Mouse (Mus musculus) natural killer cell, adult 2 months (primary cell): Measurements from ENCODE around the gene Hnrnpl.

Experiments used
- DNase-seq, 2 experiments: peaks; one replicate each; pipeline ENCODE4 v3.0.0; 2022; ENCODE audit warnings: low spot score in 2 of 2

Hnrnpl gene

DNA sequence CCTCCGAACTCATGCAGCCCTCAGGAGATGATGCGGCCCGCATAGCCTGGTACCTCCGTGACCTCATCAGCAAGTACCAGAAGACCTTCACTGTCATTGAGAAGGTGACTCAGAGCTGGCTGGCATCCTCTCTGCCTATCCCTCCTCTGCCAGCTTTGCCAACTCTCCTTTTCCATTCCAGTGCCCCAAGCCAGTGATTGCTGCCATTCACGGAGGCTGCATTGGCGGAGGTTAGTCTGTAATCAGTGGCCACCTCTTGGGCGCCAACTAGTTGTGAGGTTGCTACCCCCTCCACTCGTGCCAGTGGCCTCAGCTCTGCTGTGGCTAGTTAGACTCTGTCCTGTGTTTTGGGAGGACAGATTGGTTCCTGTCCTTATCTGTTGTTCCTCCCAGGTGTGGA lies 21.5 kb downstream of the Hnrnpl start:
- no peak for DNase-seq

DNA sequence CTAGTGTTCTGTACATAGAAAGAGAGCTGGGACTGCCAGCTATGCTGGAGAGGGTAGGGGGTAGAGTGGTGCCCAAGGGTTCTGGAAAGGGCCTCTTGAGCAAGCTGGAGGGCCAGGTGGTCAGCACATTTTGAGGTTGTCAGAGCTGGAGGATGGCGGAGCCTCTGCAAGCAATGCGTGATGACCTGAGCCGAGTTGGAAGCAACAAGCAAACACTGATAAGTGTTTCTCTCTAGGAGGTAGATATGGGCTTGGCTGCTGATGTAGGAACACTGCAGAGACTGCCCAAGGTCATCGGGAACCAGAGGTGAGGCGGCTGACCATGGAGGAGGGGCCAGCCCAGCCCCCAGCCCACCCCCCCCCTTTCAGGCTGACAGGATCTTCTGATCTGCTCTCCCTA lies 22.6 kb downstream of the Hnrnpl start:
- no peak for DNase-seq

DNA sequence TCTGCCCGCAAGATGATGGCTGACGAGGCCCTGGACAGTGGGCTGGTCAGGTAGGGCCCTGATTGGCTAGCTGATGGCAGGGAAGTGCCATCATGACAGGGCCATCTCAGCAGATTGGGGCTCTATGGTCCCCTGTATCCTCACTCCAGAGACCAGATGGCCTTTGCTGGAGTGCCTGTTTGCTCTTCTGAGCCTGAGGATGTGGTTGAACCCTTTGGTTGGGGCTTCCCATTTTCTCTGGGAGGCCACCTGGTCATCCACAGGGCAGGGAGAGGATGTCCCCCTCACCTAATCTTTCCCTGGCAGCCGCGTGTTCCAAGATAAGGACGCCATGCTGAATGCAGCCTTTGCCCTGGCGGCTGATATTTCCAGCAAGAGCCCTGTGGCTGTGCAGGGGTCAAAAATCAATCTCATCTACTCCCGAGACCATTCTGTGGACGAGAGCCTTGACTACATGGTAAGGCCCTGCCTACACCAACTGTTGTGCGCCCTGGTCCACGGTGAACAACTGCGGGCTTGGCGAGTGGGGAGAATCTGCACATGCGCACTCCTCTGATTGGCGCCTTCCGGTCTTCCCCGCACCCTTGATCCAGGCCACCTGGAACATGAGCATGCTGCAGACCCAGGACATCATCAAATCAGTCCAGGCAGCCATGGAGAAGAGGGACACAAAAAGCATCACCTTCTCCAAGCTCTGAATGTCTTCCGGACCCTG lies 23.2 kb downstream of the Hnrnpl start:
- no peak for DNase-seq

DNA sequence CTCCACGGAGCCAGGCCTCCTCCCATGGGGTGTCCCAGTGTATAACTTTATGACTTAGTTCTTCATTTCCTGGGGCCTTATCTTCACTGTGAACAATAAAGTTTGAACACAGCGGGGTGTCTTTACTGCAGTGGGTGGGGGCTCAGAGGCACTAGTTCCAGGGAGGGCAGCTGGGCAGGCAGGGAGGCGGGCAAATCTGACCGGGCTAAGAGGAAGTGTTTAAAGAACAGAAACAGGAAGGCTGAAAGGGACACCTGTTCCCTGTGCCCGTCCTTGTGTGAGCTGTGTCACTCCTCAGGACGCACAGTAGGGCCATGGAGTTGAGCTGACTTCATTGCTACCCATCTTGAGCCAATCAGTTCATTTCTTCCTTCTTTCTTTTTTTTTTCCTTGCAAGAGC lies 23.8 kb downstream of the Hnrnpl start:
- DNase-seq: no peak

DNA sequence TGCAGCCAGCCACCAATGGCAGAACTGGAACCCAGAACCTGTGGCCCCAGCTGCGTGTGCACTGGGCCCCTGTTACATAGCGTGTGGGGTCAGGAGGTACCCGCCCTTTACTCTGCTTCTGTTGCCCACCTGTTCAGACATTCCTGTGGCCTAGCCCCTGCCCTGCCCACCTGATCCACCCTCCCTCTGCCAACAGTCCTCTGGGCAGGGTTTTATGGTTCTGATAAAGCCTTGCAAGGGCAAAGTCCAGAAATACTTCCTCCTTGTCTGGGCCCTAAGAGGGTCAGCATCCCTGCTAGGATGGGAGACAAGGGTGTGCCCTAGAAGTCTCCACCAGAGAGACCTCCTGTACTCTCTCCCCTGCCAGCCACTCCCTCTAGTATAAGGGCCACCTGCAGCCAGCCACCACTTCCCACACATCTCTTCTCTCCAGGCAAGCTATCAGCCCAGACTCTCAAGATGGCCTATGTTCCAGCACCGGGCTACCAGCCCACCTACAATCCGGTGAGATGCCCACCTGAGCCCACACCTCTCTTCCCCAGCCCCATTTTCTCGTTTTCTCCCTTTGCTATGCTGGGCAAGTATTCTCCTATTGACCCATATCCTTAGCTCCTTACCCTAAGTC lies 25.5 kb downstream of the Hnrnpl start, which contains the start of gene Lgals4:
Gene Lgals4, plus strand, starts transcription at position 132 of the 625 bp plus-strand sequence.
- no peak for DNase-seq

DNA sequence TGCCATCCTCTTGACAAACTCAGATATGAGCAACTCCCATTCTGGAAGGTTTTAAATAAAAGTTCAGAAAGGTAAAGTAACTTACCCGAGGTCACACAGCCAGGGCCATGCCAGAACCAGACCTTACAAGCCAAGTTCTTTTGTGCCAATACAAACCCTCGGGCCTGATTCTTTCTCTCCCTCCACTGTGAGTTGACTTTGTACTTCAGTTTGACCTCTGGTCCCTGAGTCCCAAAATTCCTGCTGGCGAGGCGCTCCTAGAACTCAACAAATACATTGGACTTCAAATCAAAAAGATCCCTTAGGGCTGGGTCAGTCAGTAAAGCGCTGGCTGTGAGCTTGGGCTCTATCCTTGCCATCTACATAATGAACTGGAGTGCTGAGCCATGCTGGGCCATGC lies 28.6 kb downstream of the Hnrnpl start:
- DNase-seq: no peak

DNA sequence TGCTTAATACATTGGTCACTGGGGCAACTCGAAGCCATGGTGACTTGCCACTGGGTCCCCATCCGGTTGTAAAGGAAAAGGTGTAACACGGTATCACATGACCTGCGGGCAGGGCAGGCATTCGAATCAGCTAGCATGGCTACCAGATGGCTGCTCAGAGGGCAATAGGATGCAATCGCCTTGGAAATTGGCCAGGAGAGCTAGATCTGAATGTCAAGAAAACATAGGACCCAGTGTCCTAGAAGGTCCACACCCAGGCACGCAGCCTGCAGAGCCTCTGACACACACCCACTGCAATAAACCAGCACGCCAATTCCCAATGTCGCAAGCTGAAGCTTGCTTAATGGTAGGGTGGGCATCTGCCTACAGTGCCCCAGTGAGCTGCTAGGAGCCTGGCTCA lies 30.0 kb downstream of the Hnrnpl start:
- DNase-seq: no peak

DNA sequence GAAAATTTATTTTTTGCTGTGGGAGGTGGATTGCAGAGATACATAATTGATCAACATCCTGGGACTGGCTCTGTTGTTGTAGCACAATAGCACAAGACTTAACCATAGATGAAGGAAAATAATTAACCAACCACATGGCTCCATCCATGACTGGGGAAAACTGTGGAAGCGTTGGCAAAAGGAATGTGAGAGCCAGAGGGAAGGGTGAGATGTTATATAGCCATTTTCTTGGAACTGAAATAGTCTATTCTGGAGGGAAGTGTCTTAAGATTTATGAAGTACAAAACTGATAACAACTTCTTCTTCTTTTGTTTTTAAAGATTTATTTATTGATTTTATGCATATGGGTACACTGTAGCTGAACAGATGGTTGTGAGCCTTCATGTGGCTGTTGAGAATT lies 38.9 kb downstream of the Hnrnpl start:
- DNase-seq: no peak

DNA sequence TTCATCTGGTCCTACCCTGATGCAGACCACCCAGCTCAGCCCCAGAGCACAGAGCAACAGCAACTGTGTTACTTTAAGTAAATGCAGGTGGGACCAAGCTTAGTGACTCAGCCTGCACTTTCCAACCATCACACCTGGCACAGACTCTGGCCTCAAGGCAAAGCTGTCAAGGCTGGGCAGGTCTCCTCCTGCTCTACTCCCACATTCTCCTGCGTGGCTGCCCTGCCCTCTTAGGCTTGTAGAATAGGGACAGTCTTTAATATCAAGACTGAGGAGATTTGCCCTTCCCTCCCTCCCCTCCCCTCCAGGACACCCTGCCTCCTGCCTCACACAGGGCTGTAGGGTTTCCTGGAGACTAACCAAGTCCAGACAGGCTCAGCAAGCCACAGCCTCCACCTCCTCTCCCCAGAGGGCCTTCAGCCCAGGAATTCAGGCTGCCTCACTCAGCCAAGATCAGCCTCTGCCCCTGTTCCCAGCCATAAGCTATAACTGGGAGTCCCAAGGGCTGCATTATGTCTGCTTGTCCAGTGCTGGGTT lies 41.4 kb downstream of the Hnrnpl start:
- DNase-seq: no peak

DNA sequence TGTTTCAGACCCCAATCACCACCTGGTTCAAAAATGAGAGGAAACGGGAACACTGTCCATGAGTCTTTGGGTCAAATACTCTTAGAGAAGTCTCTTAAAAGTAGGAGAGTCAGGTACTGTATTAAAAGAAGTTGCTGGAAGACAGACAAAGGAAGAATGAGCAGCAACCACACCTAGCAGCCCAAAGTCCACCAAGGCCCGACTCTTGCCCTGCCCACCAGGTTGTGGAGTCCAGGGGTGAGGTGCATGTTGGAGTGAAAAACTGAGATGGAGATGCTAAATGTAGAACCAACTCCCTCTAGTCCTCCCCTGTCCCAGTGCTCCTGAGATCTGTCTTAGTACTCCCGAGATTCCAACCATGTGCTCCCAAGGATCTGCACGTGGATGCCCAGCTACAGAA lies 42.3 kb downstream of the Hnrnpl start:
- no peak for DNase-seq

DNA sequence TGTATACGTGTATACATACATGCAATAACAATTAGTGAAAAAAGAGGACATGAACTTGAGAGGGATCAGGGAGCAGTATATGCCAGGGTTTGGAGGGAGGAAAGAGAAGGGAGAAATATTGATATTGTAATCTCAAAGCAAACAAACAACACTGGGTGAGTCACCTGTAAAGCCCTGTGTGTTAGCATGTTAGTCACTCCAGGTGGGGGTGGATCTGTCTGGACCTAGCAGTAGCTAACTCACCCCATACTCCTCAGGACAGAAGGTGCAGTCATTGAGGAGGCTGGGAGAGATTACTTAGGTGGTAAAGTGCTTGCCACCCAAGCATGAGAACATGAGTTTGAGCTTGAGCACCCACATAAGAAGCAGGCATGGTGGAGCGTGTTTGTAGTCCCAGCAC lies 51.6 kb downstream of the Hnrnpl start:
- no peak for DNase-seq

DNA sequence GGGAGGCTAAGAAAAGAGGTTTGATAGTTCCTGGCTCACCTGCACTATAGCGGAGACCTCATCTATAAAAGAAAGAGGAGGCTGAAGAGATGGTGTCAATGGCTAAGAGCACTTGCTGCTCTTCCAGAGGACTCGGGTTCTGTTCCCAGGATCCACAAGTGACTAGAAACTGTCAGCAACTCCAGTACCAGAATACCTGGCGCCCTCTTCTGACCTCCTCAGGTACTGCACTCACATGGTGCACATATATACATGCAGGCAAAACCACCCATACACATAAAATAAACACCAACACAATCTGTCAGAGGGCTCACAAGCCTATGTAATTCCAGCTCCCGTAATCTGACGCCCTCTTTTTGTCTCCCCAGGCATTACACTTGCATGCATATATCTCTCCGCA lies 52.6 kb downstream of the Hnrnpl start:
- no peak for DNase-seq

DNA sequence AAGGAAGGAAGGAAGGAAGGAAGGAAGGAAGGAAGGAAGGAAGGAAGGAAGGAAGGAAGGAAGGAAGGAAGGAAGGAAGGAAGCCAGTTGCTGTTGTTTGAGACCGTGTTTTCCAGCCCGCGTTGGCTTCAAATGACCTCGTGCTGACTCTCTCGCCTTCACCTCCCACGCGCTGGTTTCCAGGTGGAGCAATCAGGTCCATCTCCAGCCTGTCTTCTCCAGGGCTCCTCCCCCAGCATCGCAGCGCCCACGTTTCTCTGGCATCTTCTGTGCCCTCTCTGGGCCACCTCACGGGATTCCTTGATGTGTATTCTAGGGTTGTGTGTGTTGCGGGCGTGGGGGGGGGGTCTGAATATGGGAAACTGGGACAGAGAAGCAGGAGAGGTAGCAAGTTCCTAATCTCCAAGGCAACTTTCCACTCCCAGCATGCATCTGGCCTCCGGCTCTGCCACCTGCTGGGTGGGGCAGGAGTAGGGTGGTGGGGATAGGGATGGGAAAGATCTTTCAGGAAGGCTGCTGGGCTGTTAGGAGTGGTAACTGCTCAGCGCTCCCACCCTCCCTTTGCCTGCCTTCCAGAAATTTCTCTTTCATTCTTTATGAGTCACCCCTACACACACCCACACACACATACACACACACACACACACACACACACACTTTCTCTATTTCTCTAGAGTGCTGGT lies 54.6 kb downstream of the Hnrnpl start:
- no peak for DNase-seq

DNA sequence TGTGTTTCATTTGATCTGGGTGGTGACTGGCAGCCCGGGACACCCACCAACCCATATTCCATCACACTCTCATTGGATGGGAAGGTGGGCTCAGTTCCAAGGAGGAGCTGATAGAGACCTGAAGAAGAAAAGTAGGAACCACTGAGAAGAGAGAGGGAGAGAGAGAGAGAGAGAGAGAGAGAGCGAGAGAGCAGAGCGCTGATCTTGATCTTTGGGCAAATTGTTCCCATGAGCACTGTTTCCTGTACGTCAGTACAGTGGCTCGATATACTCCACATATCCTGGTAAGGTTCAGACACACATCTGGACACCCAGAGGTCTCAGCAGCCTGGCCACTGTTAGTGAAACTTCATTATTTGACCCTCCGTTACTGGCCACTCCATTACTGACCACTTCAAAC lies 55.2 kb downstream of the Hnrnpl start, which contains the start of gene Lgals7:
Gene Lgals7, plus strand, starts transcription at position 314 of the 400 bp plus-strand sequence.
- no peak for DNase-seq

DNA sequence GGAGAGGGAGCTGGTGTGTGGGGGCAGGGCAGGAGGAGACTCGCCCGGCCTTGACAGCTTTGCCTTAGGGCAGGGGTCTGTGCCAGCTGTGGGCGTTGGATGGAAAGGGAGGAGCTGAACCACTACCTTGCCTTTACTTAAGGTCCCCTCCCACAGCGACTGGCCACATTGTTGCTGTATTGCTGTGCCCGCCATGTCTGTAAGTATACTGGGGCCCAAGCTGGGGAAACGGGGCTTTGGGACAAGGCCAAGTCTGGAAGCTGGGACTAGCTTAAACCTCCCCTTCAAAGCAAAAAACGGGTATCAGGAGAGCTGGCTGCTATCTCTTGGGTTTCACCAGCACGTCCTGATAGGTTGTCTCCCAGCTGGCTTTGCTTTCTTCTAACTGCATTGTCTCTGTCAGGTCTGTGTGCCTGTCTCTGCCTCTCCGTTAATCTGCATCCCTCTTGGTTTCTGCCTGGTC lies 56.0 kb downstream of the Hnrnpl start:
- DNase-seq: no peak

DNA sequence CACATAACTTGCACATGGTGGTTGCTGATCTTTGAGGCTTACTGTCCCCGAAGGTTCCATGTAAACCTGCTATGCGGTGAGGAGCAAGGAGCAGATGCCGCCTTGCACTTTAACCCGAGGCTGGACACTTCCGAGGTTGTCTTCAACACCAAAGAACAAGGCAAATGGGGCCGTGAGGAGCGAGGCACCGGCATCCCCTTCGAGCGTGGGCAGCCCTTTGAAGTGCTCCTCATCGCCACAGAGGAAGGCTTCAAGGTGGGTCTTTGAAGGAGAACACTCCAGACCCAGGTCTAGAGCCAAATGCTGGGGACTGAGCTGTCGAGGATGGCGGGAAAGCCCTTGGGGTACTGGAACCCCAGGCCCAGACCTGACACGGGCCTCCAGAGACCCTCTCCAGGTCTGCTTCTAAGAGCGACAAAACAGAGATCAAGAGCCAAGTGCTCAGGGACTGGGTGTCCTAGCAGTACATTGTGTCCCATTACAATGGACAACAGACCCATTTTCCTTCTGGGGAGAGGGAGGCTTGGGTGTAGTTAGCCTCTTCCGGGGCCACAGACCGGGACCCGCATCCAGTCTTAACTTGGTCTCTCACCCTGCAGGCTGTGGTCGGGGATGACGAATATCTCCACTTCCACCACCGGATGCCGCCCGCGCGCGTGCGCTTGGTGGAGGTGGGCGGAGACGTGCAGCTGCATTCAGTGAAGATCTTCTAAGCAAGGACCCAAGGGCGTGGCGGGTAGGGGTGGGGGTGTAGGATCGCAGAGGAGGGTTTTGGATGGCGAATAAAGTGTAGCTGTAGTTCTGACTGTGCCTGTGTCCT lies 57.4 kb downstream of the Hnrnpl start:
- DNase-seq: peak; percentile 97 to 98

DNA sequence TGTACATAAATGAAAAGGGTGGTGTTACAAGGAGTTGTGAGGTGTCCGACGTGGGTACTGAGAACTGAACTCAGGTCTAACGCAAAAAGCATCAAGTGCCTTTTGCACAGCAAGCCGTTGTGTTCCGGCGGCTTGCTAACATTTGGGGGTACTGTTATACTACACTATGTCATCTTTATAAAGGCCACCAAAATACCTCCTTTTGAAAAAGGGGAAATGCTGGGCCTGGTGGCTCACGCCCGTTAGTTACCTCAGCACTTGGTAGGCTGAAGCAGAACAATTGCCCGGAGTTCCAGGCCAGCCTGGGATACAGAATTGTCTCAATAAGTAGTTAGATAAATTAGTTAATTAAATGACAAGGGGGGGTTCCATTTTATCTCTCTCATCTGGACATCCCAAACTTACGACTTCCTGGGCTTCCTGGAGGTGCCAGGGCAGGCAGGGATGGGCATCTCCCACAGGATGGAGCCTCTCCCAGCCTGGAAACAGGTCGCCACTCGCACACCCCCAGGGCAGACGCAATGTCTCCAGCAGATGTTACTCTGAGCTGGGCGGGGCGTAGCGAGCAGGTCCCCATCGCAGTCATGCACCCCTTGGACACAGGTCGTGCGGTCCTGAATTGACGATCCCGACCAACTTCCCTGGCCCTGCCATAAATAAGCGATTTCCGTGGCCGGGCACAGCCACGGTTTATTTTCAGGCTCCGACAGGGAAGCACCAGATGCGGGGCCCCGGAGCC lies 58.6 kb downstream of the Hnrnpl start:
- DNase-seq: no peak

DNA sequence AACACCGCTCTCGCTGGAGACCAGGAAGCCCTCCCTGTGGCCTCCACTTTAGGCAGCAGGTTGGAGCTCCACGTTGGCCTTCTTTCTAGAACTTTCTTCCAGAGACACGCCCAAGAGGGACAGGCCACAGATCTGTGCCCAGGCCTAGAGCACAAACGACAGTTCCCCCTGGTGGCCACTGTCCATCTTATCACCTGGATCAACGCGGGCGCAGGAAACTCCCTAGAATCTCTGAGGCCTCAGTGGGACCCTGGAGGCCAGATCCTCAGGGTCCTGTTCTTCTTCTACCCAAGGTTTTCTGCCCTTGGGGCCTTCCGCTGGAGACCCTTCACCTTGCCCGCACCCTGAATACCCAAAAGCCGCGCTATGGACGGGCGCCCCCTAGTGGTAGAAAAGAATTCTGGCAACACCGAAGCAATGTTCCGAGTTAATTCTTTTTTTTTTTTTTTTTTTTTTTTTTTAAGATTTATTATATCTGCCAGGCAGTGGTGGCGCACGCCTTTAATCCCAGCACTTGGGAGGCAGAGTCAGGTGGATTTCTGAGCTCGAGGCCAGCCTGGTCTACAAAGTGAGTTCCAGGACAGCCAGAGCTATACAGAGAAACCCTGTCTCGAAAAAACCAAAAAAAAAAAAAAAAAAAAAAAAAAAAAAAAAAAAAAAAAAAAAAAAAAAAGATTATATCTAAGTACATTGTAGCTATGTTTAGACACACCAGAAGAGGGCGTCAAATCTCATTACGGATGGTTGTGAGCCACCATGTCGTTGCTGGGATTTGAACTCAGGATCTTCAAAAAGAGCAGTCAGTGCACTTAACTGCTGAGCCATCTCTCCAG lies 59.4 kb downstream of the Hnrnpl start:
- peak; percentile 78 to 84 for DNase-seq

DNA sequence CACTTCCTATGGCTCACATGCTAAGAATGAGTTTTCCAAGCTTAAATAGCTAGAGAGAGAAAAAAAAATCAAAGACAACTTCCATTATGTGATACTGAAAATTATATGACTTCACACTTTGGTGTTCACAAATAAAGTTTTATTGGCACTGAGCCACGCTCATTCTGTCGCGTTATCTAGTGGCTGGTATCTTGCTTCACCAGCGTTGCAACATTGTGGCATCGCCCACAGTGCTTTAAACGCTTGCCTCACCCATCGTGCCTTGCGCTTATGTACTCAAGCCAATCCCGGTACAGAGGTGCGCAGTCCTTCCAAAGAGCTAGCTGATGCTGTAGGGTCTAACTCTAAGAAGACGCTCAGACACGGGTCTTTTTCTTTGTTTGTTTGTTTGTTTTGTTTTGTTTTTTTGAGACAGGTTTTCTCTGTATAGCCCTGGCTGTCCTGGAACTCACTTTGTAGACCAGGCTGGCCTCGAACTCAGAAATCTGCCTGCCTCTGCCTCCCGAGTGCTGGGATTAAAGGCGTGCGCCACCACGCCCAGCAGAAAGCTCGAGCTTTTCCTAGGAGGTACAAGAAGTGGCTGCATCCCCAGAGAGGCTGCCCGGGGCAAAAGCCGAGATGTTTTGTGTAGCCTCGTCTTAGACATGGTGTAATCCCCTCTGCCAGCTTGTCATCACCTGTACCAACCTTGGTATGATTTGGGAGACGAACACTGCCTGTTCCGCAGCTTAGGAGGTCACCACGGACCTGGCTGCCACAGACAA lies 62.7 kb downstream of the Hnrnpl start:
- DNase-seq: no peak
